Mouse (Mus musculus): Measurements from ENCODE around the gene Irf3. TPM values are rescaled to one million over a fixed set of nuclear protein-coding genes. Genes with fewer than 3 reads are reported as not detected.

Gene Irf3
- polyA plus RNA-seq, 1 experiment from 2014 or later: 73.6 TPM

DNA sequence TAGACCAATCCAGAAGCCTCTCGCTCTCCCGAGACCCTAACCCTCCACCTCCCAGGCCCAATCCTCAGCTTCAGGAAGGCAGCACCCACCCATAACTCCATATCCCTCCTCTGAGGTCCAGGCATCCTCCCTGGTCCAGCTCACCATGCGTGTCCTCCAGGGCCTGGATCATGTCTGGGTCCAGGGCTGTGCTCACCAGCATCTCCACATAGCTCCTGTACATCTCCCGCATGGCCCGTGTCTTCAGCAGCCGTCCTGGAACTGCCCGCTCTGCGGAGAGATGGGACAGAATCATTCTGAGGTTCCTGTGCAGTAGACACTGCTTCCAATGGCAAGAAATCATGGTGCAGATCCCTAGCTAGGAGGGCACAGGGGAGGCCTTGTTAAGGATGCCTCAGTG, 33.4 kb downstream of the Irf3 start:
- no peak overlapping the region for H3K4me3 ChIP-seq (ENCODE audit: low read length)
- H3K27ac ChIP-seq (ENCODE audit: low read length): no peak overlapping the region
- WGBS: 95% methylated on average over 8 of the region's 8 CpGs
- no peaks in the 10 kb centered on the region for H3K4me1 ChIP-seq (ENCODE audit: control insufficient read depth, insufficient read depth, low read length)
- ATAC-seq (replicated peaks; ENCODE audit: extremely low read depth, insufficient read depth, low FRiP score): no peak
- H3K4me2 ChIP-seq (ENCODE audit: low read depth, low read length): no peak overlapping the region
- peaks cover 73% of the 10 kb centered on the region for H3K36me3 ChIP-seq (ENCODE audit: control insufficient read depth, insufficient read depth)
- no peak overlapping the region for H3K9ac ChIP-seq (ENCODE audit: low read length)
- no peaks in the 10 kb centered on the region for H3K9me3 ChIP-seq (replicated peaks; ENCODE audit: control insufficient read depth, low read length)
- no peaks in the 10 kb centered on the region for H3K27me3 ChIP-seq (ENCODE audit: control insufficient read depth, insufficient read depth, low read length)

DNA sequence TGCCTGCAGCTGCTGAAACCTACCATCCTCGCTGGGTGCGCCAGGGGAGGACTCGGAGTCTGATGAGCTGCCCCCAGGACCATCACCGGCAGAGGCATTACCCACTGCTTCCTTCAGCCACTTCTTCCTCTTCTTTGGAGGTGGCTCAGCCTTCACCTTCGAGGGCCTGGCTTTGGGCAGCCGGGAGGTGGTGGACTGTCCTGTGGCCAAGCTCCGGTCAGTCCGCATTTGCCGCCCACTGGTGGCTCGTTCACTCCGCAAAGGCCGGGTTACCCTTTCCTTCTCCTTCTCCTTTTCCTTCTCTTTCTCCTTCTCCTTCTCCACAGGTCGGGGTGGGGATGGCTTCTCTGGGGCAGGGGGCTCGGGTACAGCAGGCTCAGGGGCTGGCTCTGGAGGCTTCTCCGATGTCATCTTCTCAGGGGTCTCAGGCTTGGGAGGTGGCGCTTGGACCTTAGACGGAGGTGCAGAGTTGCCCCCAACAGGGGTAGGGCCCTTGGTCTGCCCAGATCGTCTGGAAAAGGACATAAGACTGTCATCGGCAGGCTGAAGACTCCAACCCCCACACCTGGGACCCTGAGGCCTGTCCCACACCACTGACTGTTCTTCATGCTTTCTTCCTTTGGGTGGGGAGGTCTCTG, 36.4 kb downstream of the Irf3 start:
- no peak for ATAC-seq (replicated peaks; ENCODE audit: extremely low read depth, insufficient read depth, low FRiP score)

DNA sequence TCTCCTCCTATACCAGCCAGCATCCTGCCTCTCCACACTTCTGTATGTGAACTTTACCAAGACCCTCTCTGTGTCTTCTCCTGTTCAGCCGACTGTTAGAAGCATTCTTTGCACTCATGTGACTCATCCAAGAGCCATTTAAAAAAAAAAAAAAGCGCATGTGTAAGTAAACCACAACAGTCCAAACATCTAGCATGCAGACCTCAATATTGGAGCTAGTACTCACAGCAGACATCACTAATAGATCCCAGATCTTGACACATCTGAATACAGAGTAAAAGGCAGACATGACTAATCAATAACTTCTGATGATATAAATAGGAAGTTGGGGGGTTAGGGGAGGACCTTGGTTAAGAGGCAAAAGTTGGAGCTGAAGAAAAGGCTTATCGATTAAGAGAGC, 38.2 kb downstream of the Irf3 start:
- Histone ChIP-seq H3K4me1 (ENCODE audit: control insufficient read depth, insufficient read depth, low read length) (no peaks in the 10 kb centered on the region), H3K36me3 (ENCODE audit: control insufficient read depth, insufficient read depth) (peaks cover 70% of the 10 kb centered on the region), H3K4me3 (ENCODE audit: low read length) (no peak overlapping the region), H3K27me3 (ENCODE audit: control insufficient read depth, insufficient read depth, low read length) (no peaks in the 10 kb centered on the region), H3K27ac (ENCODE audit: low read length) (no peak overlapping the region), H3K9ac (ENCODE audit: low read length) (no peak overlapping the region), H3K9me3 (replicated peaks; ENCODE audit: control insufficient read depth, low read length) (no peaks in the 10 kb centered on the region), H3K4me2 (ENCODE audit: low read depth, low read length) (no peak overlapping the region)
- 84% methylated on average over 3 of the region's 3 CpGs for WGBS
- ATAC-seq (replicated peaks; ENCODE audit: extremely low read depth, insufficient read depth, low FRiP score): no peak

More for the DNA sequence above, 36.4 kb downstream of the Irf3 start:
- H3K4me2 ChIP-seq (ENCODE audit: low read depth, low read length): no peak overlapping the region
- no peak overlapping the region for H3K27ac ChIP-seq (ENCODE audit: low read length)
- no peaks in the 10 kb centered on the region for H3K9me3 ChIP-seq (replicated peaks; ENCODE audit: control insufficient read depth, low read length)
- WGBS: 91% methylated on average over 19 of the region's 19 CpGs
- no peaks in the 10 kb centered on the region for H3K27me3 ChIP-seq (ENCODE audit: control insufficient read depth, insufficient read depth, low read length)
- no peak overlapping the region for H3K4me3 ChIP-seq (ENCODE audit: low read length)
- no peak overlapping the region for H3K9ac ChIP-seq (ENCODE audit: low read length)
- H3K36me3 ChIP-seq (ENCODE audit: control insufficient read depth, insufficient read depth): peaks cover 68% of the 10 kb centered on the region
- no peaks in the 10 kb centered on the region for H3K4me1 ChIP-seq (ENCODE audit: control insufficient read depth, insufficient read depth, low read length)

DNA sequence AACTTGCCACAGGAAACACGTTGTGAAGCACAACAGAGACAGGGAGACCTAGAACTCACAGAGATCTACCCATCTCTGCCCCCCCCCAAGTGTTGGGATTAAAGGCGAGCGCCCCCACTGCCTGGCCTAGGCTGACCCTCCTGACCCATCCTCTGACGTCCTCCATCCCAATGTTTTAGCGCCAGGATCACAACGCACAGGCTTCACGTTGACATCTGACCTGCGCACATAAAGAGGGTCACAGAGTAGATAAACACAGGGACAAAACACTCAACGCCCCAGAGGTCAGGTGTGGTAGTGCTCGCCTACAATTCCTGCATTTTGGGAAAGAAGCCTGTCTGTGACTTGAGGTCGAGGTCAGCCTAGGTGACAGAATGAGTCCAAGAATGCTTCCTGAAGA, 39.3 kb downstream of the Irf3 start:
- Histone ChIP-seq H3K4me2 (ENCODE audit: low read depth, low read length) (no peak overlapping the region), H3K4me1 (ENCODE audit: control insufficient read depth, insufficient read depth, low read length) (no peaks in the 10 kb centered on the region), H3K9me3 (replicated peaks; ENCODE audit: control insufficient read depth, low read length) (no peaks in the 10 kb centered on the region), H3K27ac (ENCODE audit: low read length) (no peak overlapping the region), H3K27me3 (ENCODE audit: control insufficient read depth, insufficient read depth, low read length) (no peaks in the 10 kb centered on the region), H3K9ac (ENCODE audit: low read length) (no peak overlapping the region), H3K36me3 (ENCODE audit: control insufficient read depth, insufficient read depth) (peaks cover 70% of the 10 kb centered on the region), H3K4me3 (ENCODE audit: low read length) (no peak overlapping the region)
- 89% methylated on average over 11 of the region's 11 CpGs for WGBS
- ATAC-seq (replicated peaks; ENCODE audit: extremely low read depth, insufficient read depth, low FRiP score): no peak

DNA sequence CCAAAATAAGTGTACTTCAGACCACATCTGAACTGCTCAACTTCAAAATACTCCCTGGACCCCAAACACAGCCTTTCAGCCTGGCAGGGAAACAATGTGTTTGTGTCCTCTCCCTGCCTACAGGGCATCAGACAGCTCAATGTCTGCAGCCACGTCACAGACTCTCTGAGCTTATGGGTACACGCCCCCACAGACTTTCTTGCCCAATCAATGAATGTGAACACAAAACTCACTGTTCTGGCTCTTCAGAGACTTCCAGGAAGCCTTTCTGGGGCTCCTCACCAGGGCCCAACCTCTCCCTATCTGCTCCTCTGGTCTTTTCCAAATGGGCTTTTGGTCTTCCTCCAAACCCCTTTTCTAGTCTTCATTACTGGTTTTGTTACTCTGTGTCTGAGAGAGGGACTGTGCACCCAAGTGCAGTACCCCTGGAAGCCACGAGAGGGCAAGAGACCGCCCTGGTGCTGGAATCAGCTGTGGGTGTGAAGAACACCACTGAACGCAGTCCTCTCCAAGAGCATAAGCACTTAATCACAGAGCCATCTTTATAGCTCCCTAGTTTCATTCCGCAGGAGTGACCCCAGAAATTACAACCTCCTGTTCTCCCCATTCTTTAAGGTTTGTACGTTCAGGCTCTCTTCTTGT, 40.4 kb downstream of the Irf3 start:
- Histone ChIP-seq H3K9me3 (replicated peaks; ENCODE audit: control insufficient read depth, low read length) (no peaks in the 10 kb centered on the region), H3K4me1 (ENCODE audit: control insufficient read depth, insufficient read depth, low read length) (no peaks in the 10 kb centered on the region), H3K36me3 (ENCODE audit: control insufficient read depth, insufficient read depth) (peaks cover 74% of the 10 kb centered on the region), H3K27ac (ENCODE audit: low read length) (no peak overlapping the region), H3K4me3 (ENCODE audit: low read length) (no peak overlapping the region), H3K4me2 (ENCODE audit: low read depth, low read length) (no peak overlapping the region), H3K27me3 (ENCODE audit: control insufficient read depth, insufficient read depth, low read length) (no peaks in the 10 kb centered on the region), H3K9ac (ENCODE audit: low read length) (no peak overlapping the region)
- WGBS: 71% methylated on average over 7 of the region's 7 CpGs
- ATAC-seq (replicated peaks; ENCODE audit: extremely low read depth, insufficient read depth, low FRiP score): 0 out of 2 replicates have a peak, but pooled peaks have one; percentile 38

DNA sequence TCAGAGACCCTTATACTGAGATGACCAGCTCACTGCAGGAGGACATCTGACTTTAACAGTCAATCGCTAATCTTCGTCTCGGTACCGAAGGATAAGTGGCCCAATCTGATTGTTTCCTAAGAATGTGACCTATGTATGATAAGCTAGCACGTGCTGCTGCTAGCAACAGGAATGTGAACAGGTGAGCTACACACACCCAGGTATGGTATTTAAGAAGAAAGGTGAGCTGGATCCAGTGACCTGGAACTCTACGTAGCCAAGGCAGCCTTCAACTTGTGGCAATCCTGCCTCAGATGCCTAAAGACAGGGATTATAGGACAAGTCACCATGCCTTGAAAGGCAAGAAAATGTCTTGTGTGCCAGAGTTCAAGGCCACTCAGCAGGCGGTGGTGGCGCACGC, 41.0 kb downstream of the Irf3 start:
- Histone ChIP-seq H3K27me3 (ENCODE audit: control insufficient read depth, insufficient read depth, low read length) (no peaks in the 10 kb centered on the region), H3K4me3 (ENCODE audit: low read length) (no peak overlapping the region), H3K4me1 (ENCODE audit: control insufficient read depth, insufficient read depth, low read length) (no peaks in the 10 kb centered on the region), H3K9me3 (replicated peaks; ENCODE audit: control insufficient read depth, low read length) (no peaks in the 10 kb centered on the region), H3K4me2 (ENCODE audit: low read depth, low read length) (no peak overlapping the region), H3K36me3 (ENCODE audit: control insufficient read depth, insufficient read depth) (peaks cover 75% of the 10 kb centered on the region), H3K9ac (ENCODE audit: low read length) (no peak overlapping the region), H3K27ac (ENCODE audit: low read length) (no peak overlapping the region)
- ATAC-seq (replicated peaks; ENCODE audit: extremely low read depth, insufficient read depth, low FRiP score): no peak; the same call in 1 of the 2 replicates
- 94% methylated on average over 9 of the region's 9 CpGs for WGBS

DNA sequence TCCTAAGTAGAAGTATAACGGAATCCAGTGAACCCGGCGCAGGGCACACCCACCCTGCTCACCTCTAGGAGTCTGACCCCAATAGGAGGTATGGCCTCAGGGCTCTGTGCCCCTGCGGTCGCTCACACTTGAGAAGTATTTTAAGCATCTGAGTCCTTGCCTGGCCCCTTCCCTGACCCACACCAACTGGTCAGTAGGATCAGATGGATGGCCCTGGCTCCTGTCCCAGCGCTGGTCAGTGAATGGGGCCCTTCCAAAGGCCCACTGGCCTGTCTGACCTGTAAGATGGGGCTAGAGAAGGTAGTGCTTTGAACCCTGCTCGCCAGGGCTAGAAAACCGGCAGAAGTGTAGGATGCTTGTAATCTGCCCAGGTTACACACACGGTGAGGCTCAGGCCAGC, 43.4 kb downstream of the Irf3 start:
- Histone ChIP-seq H3K27ac (ENCODE audit: low read length) (no peak overlapping the region), H3K4me2 (ENCODE audit: low read depth, low read length) (no peak overlapping the region), H3K4me3 (ENCODE audit: low read length) (no peak overlapping the region), H3K9ac (ENCODE audit: low read length) (no peak overlapping the region), H3K9me3 (replicated peaks; ENCODE audit: control insufficient read depth, low read length) (no peaks in the 10 kb centered on the region), H3K36me3 (ENCODE audit: control insufficient read depth, insufficient read depth) (peaks cover 75% of the 10 kb centered on the region), H3K4me1 (ENCODE audit: control insufficient read depth, insufficient read depth, low read length) (no peaks in the 10 kb centered on the region), H3K27me3 (ENCODE audit: control insufficient read depth, insufficient read depth, low read length) (no peaks in the 10 kb centered on the region)
- ATAC-seq (replicated peaks; ENCODE audit: extremely low read depth, insufficient read depth, low FRiP score): no peak
- 90% methylated on average over 9 of the region's 9 CpGs for WGBS

DNA sequence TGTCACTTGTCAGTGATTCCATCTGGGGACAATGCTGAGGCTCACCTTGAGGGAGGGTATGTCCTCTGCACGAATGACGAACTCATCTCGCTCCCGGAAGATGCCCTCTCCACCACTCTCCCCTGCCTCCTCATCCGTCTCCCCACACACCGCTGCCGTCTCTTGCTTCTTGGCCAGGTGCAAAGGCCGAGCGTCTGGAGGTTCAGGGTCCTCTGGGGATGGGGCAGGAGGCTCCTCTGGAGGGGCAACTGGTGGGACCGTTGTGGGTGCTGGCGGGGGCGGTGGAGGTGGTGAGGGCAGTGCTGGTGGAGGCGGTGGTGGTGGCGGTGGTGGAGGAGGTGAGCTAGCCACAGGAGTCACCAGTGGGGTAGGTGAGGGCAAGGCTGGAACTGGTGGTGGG, 45.9 kb downstream of the Irf3 start:
- Histone ChIP-seq H3K9me3 (replicated peaks; ENCODE audit: control insufficient read depth, low read length) (no peaks in the 10 kb centered on the region), H3K4me2 (ENCODE audit: low read depth, low read length) (no peak overlapping the region), H3K9ac (ENCODE audit: low read length) (no peak overlapping the region), H3K36me3 (ENCODE audit: control insufficient read depth, insufficient read depth) (peaks cover 86% of the 10 kb centered on the region), H3K27me3 (ENCODE audit: control insufficient read depth, insufficient read depth, low read length) (no peaks in the 10 kb centered on the region), H3K4me3 (ENCODE audit: low read length) (no peak overlapping the region), H3K27ac (ENCODE audit: low read length) (no peak overlapping the region), H3K4me1 (ENCODE audit: control insufficient read depth, insufficient read depth, low read length) (no peaks in the 10 kb centered on the region)
- WGBS: 94% methylated on average over 14 of the region's 14 CpGs
- ATAC-seq (replicated peaks; ENCODE audit: extremely low read depth, insufficient read depth, low FRiP score): no peak

DNA sequence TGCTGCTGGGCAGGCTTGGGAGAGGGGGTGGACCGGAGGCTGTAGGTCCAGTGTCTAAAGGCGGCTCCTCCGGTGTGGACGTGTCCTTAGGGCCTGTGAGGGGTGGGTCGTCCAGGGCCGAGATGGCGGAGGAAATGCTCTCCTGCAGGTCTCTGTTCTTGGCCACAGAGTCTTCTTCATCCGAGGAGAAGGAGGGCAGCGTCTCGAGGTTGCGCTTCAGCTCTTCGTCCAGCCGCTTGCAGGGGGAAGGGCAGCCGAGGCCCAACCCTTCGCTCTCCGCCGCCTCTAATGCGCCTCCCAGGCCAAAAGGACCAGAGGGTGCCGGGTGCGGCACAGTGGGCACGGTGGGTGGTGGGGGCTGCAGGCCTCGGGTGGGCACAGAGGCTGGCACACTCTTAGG, 48.3 kb downstream of the Irf3 start:
- Histone ChIP-seq H3K4me2 (ENCODE audit: low read depth, low read length) (no peak overlapping the region), H3K9ac (ENCODE audit: low read length) (no peak overlapping the region), H3K4me3 (ENCODE audit: low read length) (no peak overlapping the region), H3K4me1 (ENCODE audit: control insufficient read depth, insufficient read depth, low read length) (peaks cover 2% of the 10 kb centered on the region; the same call in 1 of the 2 replicates), H3K36me3 (ENCODE audit: control insufficient read depth, insufficient read depth) (peaks cover 90% of the 10 kb centered on the region), H3K27ac (ENCODE audit: low read length) (no peak overlapping the region), H3K9me3 (replicated peaks; ENCODE audit: control insufficient read depth, low read length) (no peaks in the 10 kb centered on the region), H3K27me3 (ENCODE audit: control insufficient read depth, insufficient read depth, low read length) (no peaks in the 10 kb centered on the region)
- 92% methylated on average over 22 of the region's 22 CpGs for WGBS
- no peak for ATAC-seq (replicated peaks; ENCODE audit: extremely low read depth, insufficient read depth, low FRiP score)

All from heart, embryonic 16.5 days (tissue).